Comparison of ENCODE assay signal across 9 mouse cellular contexts in genomic region chr3:105047616-105048015, GRCm38 (mm10). TPM values are rescaled to one million over a fixed set of nuclear protein-coding genes. Genes with fewer than 3 reads are reported as not detected.
DNase-seq lines count a peak whose midpoint lies in the region; ATAC-seq and TF ChIP-seq lines count a peak whose summit lies in the region.
"Had no signal": no experiment of that assay in that cellular context is flagged by ENCODE, and none has a peak within 500 bp of the region (broad histone marks: within the 10 kb centered on the region; RNA-seq: fewer than 3 reads in every experiment).

No protein-coding gene starts in this region.

- intact Hi-C loops in gastrocnemius, postnatal 36 days (cut with DNase I), result no loop called here

- no peak overlapping the region for H3K9ac ChIP-seq in hindbrain, embryonic 11.5 days (ENCODE audit: low read depth, low read length)
- no peak overlapping the region for H3K9ac ChIP-seq in stomach, postnatal 0 days (ENCODE audit: low read length)
- H3K9ac ChIP-seq in midbrain, embryonic 16.5 days (ENCODE audit: low read depth, low read length), result no peak overlapping the region

- TF ChIP-seq EP300 in stomach, postnatal 0 days (optimal IDR thresholded peaks at IDR 0.05), result no peak

- 75% methylated on average over 8 of the region's 8 CpGs for WGBS in hindbrain, embryonic 10.5 days
- WGBS in hindbrain, embryonic 11.5 days, result 76% methylated on average over 8 of the region's 8 CpGs
- WGBS in stomach, postnatal 0 days, result 66% methylated on average over 8 of the region's 8 CpGs
- 79% methylated on average over 8 of the region's 8 CpGs for WGBS in midbrain, embryonic 16.5 days

- DNase-seq in hindbrain, embryonic 10.5 days (ENCODE audit: low spot score), result no peak
- DNase-seq in hindbrain, embryonic 11.5 days (ENCODE audit: low spot score), result no peak
- DNase-seq in 416B (ENCODE audit: low read depth), result peak; percentile 42
- DNase-seq in gastrocnemius, postnatal 36 days, result peak; percentile 55
- peak; percentile 77 to 89 for DNase-seq in kidney, postnatal 25 days
- DNase-seq in stomach, postnatal 0 days (ENCODE audit: low spot score), result no peak
- DNase-seq in embryo, embryonic 11 days, result no peak

- H3K4me2 ChIP-seq in hindbrain, embryonic 11.5 days (replicated peaks; ENCODE audit: low read depth, low read length), result no peak overlapping the region
- no peak overlapping the region for H3K4me2 ChIP-seq in stomach, postnatal 0 days (replicated peaks; ENCODE audit: low read depth)
- H3K4me2 ChIP-seq in midbrain, embryonic 16.5 days (ENCODE audit: low read length), result no peak overlapping the region

- ATAC-seq in hindbrain, embryonic 11.5 days (ENCODE audit: low FRiP score), result no peak
- ATAC-seq in stomach, postnatal 0 days (ENCODE audit: low FRiP score, low TSS enrichment), result no peak
- no peak for ATAC-seq in midbrain, embryonic 16.5 days

- H3K27me3 ChIP-seq in hindbrain, embryonic 10.5 days (ENCODE audit: insufficient read depth, poor library complexity, severe bottlenecking), result no peaks in the 10 kb centered on the region
- no peaks in the 10 kb centered on the region for H3K27me3 ChIP-seq in hindbrain, embryonic 11.5 days (ENCODE audit: control insufficient read depth, insufficient read depth, low read length)
- H3K27me3 ChIP-seq in stomach, postnatal 0 days (ENCODE audit: control insufficient read depth, insufficient read depth, low read length), result no peaks in the 10 kb centered on the region
- no peaks in the 10 kb centered on the region for H3K27me3 ChIP-seq in midbrain, embryonic 16.5 days (ENCODE audit: control insufficient read depth, insufficient read depth, low read depth, low read length)

- no peaks in the 10 kb centered on the region for H3K9me3 ChIP-seq in hindbrain, embryonic 10.5 days
- no peaks in the 10 kb centered on the region for H3K9me3 ChIP-seq in hindbrain, embryonic 11.5 days (ENCODE audit: control insufficient read depth, low read length)
- H3K9me3 ChIP-seq in stomach, postnatal 0 days (ENCODE audit: control insufficient read depth, low read length), result no peaks in the 10 kb centered on the region
- no peaks in the 10 kb centered on the region for H3K9me3 ChIP-seq in midbrain, embryonic 16.5 days (replicated peaks; ENCODE audit: control insufficient read depth, low read length, poor library complexity, severe bottlenecking)

- TF ChIP-seq CTCF in stomach, postnatal 0 days (IDR thresholded peaks at IDR 0.05; ENCODE audit: low read depth), result no peak

- H3K36me3 ChIP-seq in hindbrain, embryonic 10.5 days, result peaks cover 4% of the 10 kb centered on the region
- no peaks in the 10 kb centered on the region for H3K36me3 ChIP-seq in hindbrain, embryonic 11.5 days (ENCODE audit: control insufficient read depth, insufficient read depth, low read length)
- H3K36me3 ChIP-seq in stomach, postnatal 0 days (ENCODE audit: control insufficient read depth, insufficient read depth, low read length), result no peaks in the 10 kb centered on the region
- no peaks in the 10 kb centered on the region for H3K36me3 ChIP-seq in midbrain, embryonic 16.5 days (ENCODE audit: control insufficient read depth, insufficient read depth, low read length)

- peaks cover 36% of the 10 kb centered on the region for H3K4me1 ChIP-seq in hindbrain, embryonic 10.5 days (replicated peaks)
- H3K4me1 ChIP-seq in hindbrain, embryonic 11.5 days (replicated peaks; ENCODE audit: control insufficient read depth, insufficient read depth, low read length), result 0 out of 2 replicates have a peak, but pooled peaks cover 2% of the 10 kb centered on the region
- H3K4me1 ChIP-seq in stomach, postnatal 0 days (replicated peaks; ENCODE audit: control insufficient read depth, insufficient read depth), result no peaks in the 10 kb centered on the region; the same call in 1 of the 2 replicates
- H3K4me1 ChIP-seq in midbrain, embryonic 16.5 days (ENCODE audit: control insufficient read depth, insufficient read depth, low read length), result peaks cover 40% of the 10 kb centered on the region

- H3K4me3 ChIP-seq in hindbrain, embryonic 10.5 days, result no peak overlapping the region
- H3K4me3 ChIP-seq in hindbrain, embryonic 11.5 days (ENCODE audit: low read depth, low read length), result no peak overlapping the region
- H3K4me3 ChIP-seq in stomach, postnatal 0 days (ENCODE audit: low read depth, low read length), result no peak overlapping the region
- H3K4me3 ChIP-seq in midbrain, embryonic 16.5 days (ENCODE audit: low read depth, low read length), result no peak overlapping the region

- H3K27ac ChIP-seq in hindbrain, embryonic 10.5 days, result 0 out of 2 replicates have a peak overlapping the region, but pooled peaks have one; percentile 5
- no peak overlapping the region for H3K27ac ChIP-seq in hindbrain, embryonic 11.5 days (ENCODE audit: low read depth, low read length)
- H3K27ac ChIP-seq in stomach, postnatal 0 days (replicated peaks), result 0 out of 2 replicates have a peak overlapping the region, but pooled peaks have one; percentile 8
- no peak overlapping the region for H3K27ac ChIP-seq in midbrain, embryonic 16.5 days (ENCODE audit: low read length)

RNA-seq across cellular contexts. Expression of gene Cttnbp2nl, which starts 5.3 kb away (rescaled TPM):
- polyA plus RNA-seq in hindbrain, embryonic 10.5 days (2016; fragmentation: Nextera tagmentation; extraction: Ambion mirVana), result 41.3 and 41.8 TPM in 2 replicates
- polyA plus RNA-seq in hindbrain, embryonic 11.5 days (2014; fragmentation: Nextera tagmentation; extraction: Ambion mirVana), result 46.7 and 52.3 TPM in 2 replicates
- 1 to 10 TPM; 4.1 to 4.4 TPM for total RNA-seq in gastrocnemius, postnatal 36 days (2021)
- 15.5 and 17.5 TPM in 2 replicates for polyA plus RNA-seq in stomach, postnatal 0 days (2015; fragmentation: Nextera tagmentation; extraction: Ambion mirVana)
- 57.9 and 58.5 TPM in 2 replicates for polyA plus RNA-seq in midbrain, embryonic 16.5 days (2015; fragmentation: Nextera tagmentation; extraction: Ambion mirVana)

RNA-seq across cellular contexts. Expression of gene 4930564D02Rik, which starts 19.0 kb away (rescaled TPM):
- polyA plus RNA-seq in hindbrain, embryonic 10.5 days (2016; fragmentation: Nextera tagmentation; extraction: Ambion mirVana), result not detected in 2 replicates
- polyA plus RNA-seq in hindbrain, embryonic 11.5 days (2014; fragmentation: Nextera tagmentation; extraction: Ambion mirVana), result not detected in 2 replicates
- total RNA-seq in gastrocnemius, postnatal 36 days (2021), result not detected
- not detected in 2 replicates for polyA plus RNA-seq in stomach, postnatal 0 days (2015; fragmentation: Nextera tagmentation; extraction: Ambion mirVana)
- polyA plus RNA-seq in midbrain, embryonic 16.5 days (2015; fragmentation: Nextera tagmentation; extraction: Ambion mirVana), result not detected in 2 replicates
- total RNA-seq: layer of hippocampus, postnatal 36 days had no signal

Comparison
In these comparisons a context has a peak if more than half of its experiments do, and no peak if none do; other contexts are left out.
1. H3K27ac ChIP-seq: peak in hindbrain, embryonic 10.5 days (single experiment) and stomach, postnatal 0 days (single experiment); none in hindbrain, embryonic 11.5 days (single experiment) and midbrain, embryonic 16.5 days (single experiment).
2. DNase-seq: peak in 416B (single experiment), gastrocnemius, postnatal 36 days (2 of 2) and kidney, postnatal 25 days (2 of 2); none in hindbrain, embryonic 10.5 days (single experiment), hindbrain, embryonic 11.5 days (single experiment), stomach, postnatal 0 days (single experiment) and embryo, embryonic 11 days (single experiment).